Mouse (Mus musculus) embryonic facial prominence, embryonic 12.5 days (tissue): Measurements from ENCODE around the gene Mrto4. TPM values are rescaled to one million over a fixed set of nuclear protein-coding genes. Genes with fewer than 3 reads are reported as not detected.
"Not testable (repeated sequence)": the region's sequence is repeated elsewhere in the genome, so short reads cannot be mapped to it uniquely, and the experiment has no call there.

Experiments
- ATAC-seq: fragments of 200-750 bp; cut with Nextera tagmentation; 2 replicates; pipeline ENCODE4 v1.8.0; 2017; ENCODE audit not compliant: insufficient number of reproducible peaks, insufficient read depth, low FRiP score, low TSS enrichment
- H3K27ac ChIP-seq: fragments of 300-500 bp; sonication (generic); 2 replicates; pipeline ENCODE4 v1.5.1; 2016; ENCODE audit warnings: mild to moderate bottlenecking
- H3K27me3 ChIP-seq: fragments of 300-500 bp; sonication (generic); 2 replicates; pipeline ENCODE4 v1.6.1; 2016; ENCODE audit warnings: mild to moderate bottlenecking, moderate library complexity
- H3K36me3 ChIP-seq: fragments of 300-500 bp; sonication (generic); 2 replicates; pipeline ENCODE4 v1.6.1; 2016; ENCODE audit warnings: mild to moderate bottlenecking
- H3K4me1 ChIP-seq: fragments of 300-500 bp; sonication (generic); 2 replicates; pipeline ENCODE4 v1.6.1; 2016
- H3K4me2 ChIP-seq: fragments of 300-500 bp; sonication (generic); replicated peaks from 2 replicates; pipeline ENCODE4 v1.6.1; 2016; ENCODE audit warnings: mild to moderate bottlenecking, moderate library complexity
- H3K4me3 ChIP-seq: fragments of 300-500 bp; sonication (generic); 2 replicates; pipeline ENCODE4 v1.5.1; 2016; ENCODE audit warnings: mild to moderate bottlenecking
- H3K9ac ChIP-seq: fragments of 300-500 bp; sonication (generic); 2 replicates; pipeline ENCODE4 v1.6.1; 2016; ENCODE audit warnings: mild to moderate bottlenecking, moderate library complexity
- H3K9me3 ChIP-seq: fragments of 300-500 bp; sonication (generic); 2 replicates; pipeline ENCODE4 v1.6.1; 2016; ENCODE audit warnings: mild to moderate bottlenecking, moderate library complexity
- WGBS: fragments of 180-500 bp; shearing (Covaris S2); methylation state at CpG from one replicate; pipeline ENCODE4 v1.1.7; 2016; 5-methylcytosine and 5-hydroxymethylcytosine counted together
- polyA plus RNA-seq: library from polyadenylated mRNA; unstranded; fragments of >200 nt; fragmentation: Nextera tagmentation; extraction: Ambion mirVana; gene quantifications from 2 replicates; pipeline ENCODE4 v1.2.1, GENCODE M21; 2016

The Mrto4 gene
- polyA plus RNA-seq: 125 and 129 TPM in 2 replicates

GRCm38 (mm10) chr4:139351931-139352711, at the start of gene Mrto4, which contains the start of the genes Emc1 and Ubr4:
Mrto4 (minus strand) TSS chr4:139352576.
Emc1 (plus strand) TSS chr4:139352587.
Ubr4 (plus strand) TSS chr4:139352609.
- Histone ChIP-seq H3K9ac (peak within 1 kb of the TSS; percentile 84), H3K27ac (peak within 1 kb of the TSS; percentile 94), H3K4me1 (peaks cover 18% of the 10 kb centered on the region), H3K4me2 (peak within 1 kb of the TSS; percentile 99), H3K4me3 (peak within 1 kb of the TSS; percentile 87), H3K36me3 (peaks cover 55% of the 10 kb centered on the region), H3K9me3 (no peaks in the 10 kb centered on the region), H3K27me3 (no peaks in the 10 kb centered on the region)
- ATAC-seq: peak; percentile 84
- under 1% methylated on average over 63 of the region's 64 CpGs for WGBS

- no peak overlapping the region for H3K4me3 ChIP-seq
- no peak for ATAC-seq
- H3K9ac ChIP-seq: no peak overlapping the region
- H3K4me2 ChIP-seq: no peak overlapping the region
- H3K27me3 ChIP-seq: no peaks in the 10 kb centered on the region
- 38% methylated on average over 5 of the region's 5 CpGs for WGBS
- no peaks in the 10 kb centered on the region for H3K9me3 ChIP-seq
- H3K27ac ChIP-seq: no peak overlapping the region
- peaks cover 80% of the 10 kb centered on the region for H3K36me3 ChIP-seq
- no peaks in the 10 kb centered on the region for H3K4me1 ChIP-seq
These were observed 48.1 kb upstream of the Mrto4 start for GRCm38 (mm10) chr4:139400487-139400886.

DNA sequence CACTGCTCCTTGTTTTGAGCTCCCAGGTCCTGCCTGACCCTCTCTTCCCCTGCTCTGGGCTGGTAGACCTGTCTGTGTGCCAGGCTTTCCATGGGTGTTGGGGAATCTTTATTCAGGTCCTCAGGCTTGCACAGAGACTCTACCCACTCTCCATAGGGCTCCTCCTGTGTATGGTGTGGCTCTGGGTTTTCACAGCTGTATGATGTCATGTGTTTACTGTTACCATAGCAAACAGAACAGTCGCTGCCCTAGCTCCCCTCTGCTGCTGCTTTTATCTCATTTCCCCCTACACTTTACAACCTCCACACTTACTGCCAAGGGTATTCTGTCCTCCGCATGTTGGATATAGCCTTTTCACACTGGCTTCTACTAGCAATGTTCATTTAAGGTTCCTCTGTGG, 43.1 kb upstream of the Mrto4 start:
- Histone ChIP-seq H3K4me3 (no peak overlapping the region), H3K4me2 (no peak overlapping the region), H3K27me3 (no peaks in the 10 kb centered on the region), H3K9ac (no peak overlapping the region), H3K9me3 (no peaks in the 10 kb centered on the region), H3K4me1 (no peaks in the 10 kb centered on the region), H3K36me3 (peaks cover 83% of the 10 kb centered on the region), H3K27ac (no peak overlapping the region)
- 86% methylated on average over 2 of the region's 2 CpGs for WGBS
- no peak for ATAC-seq

DNA sequence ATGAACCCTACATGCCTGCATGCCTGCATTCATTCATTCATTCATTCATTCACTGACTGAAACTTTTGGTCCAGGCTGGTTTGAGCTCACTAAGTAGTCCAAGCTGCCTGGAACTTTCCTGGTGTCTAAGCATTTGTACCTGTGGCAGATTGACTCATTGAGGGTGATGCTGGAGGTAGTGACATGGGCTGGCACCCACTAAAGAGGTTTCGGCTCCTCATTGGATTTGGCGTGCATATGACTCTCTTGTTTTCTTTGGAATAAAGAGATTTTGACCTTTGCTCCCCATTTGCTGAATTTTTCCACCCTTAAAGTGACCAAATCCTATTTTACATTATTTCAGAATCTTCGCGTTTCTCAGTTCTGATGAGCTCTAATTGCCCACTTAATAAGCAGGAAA, 37.2 kb upstream of the Mrto4 start:
- Histone ChIP-seq H3K9ac (no peak overlapping the region), H3K36me3 (peaks cover 50% of the 10 kb centered on the region), H3K4me1 (no peaks in the 10 kb centered on the region), H3K9me3 (no peaks in the 10 kb centered on the region), H3K27me3 (no peaks in the 10 kb centered on the region), H3K4me2 (no peak overlapping the region), H3K4me3 (no peak overlapping the region), H3K27ac (no peak overlapping the region)
- ATAC-seq: no peak
- 57% methylated on average over 4 of the region's 4 CpGs for WGBS

DNA sequence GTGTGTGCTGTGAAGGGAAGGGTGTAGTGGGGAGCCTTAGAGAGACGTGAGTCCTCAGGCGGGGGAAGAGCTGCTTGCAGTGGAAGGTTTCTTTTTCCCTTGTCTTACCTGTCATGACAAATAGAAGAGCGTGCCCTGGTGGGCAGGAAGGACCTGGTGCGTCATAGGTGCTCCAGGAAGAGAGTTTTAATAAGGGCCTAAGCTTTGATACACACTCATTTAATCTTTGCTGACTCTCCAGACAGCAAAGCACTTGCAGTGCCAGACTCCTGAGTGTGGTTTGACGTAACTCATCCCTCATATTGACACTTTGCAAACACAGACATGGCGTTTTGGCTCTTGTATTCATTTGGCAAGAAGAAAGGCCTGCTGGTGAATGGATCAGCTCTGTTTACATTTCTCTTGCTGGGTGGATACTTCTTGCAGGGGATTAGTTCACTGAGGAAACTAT, 34.5 kb upstream of the Mrto4 start:
- 67% methylated on average over 6 of the region's 6 CpGs for WGBS
- ATAC-seq: no peak
- no peak overlapping the region for H3K4me3 ChIP-seq

GRCm38 (mm10) chr4:139385841-139386240, 33.5 kb upstream of the Mrto4 start:
- WGBS: 92% methylated on average over 5 of the region's 5 CpGs

More for the DNA sequence above, 34.5 kb upstream of the Mrto4 start:
- Histone ChIP-seq H3K4me1 (peaks cover 6% of the 10 kb centered on the region), H3K9me3 (no peaks in the 10 kb centered on the region), H3K27me3 (no peaks in the 10 kb centered on the region), H3K36me3 (peaks cover 26% of the 10 kb centered on the region), H3K4me2 (no peak overlapping the region), H3K27ac (no peak overlapping the region), H3K9ac (no peak overlapping the region)

GRCm38 (mm10) chr4:139382231-139382630, 29.9 kb upstream of the Mrto4 start:
- Histone ChIP-seq H3K27me3 (no peaks in the 10 kb centered on the region), H3K4me1 (peaks cover 16% of the 10 kb centered on the region), H3K9me3 (no peaks in the 10 kb centered on the region), H3K9ac (no peak overlapping the region), H3K36me3 (peaks cover 9% of the 10 kb centered on the region), H3K4me2 (peak overlapping the region; percentile 94), H3K4me3 (peak overlapping the region; percentile 15; the same call in 1 of the 2 replicates), H3K27ac (no peak overlapping the region)
- no peak for ATAC-seq
- WGBS: 81% methylated on average over 7 of the region's 7 CpGs

More at GRCm38 (mm10) chr4:139385841-139386240, 33.5 kb upstream of the Mrto4 start:
- not testable (repeated sequence) for H3K4me3 ChIP-seq, H3K9ac ChIP-seq, H3K9me3 ChIP-seq, ATAC-seq, H3K4me2 ChIP-seq, H3K27me3 ChIP-seq, H3K27ac ChIP-seq
- Histone ChIP-seq H3K4me1 (peaks cover 11% of the 10 kb centered on the region), H3K36me3 (peaks cover 16% of the 10 kb centered on the region)

DNA sequence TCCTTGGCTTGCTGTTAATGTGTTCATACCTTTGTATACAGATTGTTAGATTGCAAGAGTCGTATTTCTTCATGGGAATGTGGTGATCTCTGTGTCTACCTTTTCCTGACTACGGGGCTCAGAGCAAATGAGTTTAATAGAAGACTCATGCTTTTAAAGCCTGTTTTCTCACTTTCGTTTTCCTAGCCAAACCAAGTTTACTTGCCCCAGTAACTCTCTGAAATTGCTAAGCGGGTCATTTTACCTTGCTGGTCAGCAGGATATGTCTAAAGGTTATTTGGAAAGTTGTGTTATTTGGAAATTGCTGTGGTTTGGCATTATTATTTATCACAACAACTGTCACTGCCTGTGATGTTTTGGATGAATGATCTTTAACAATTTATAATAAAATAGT, 29.1 kb upstream of the Mrto4 start:
- H3K27ac ChIP-seq: no peak overlapping the region
- ATAC-seq: no peak
- 52% methylated on average over 4 of the region's 4 CpGs for WGBS

GRCm38 (mm10) chr4:139380775-139381451, 28.5 kb upstream of the Mrto4 start:
- peaks cover 16% of the 10 kb centered on the region for H3K4me1 ChIP-seq
- H3K36me3 ChIP-seq: peaks cover 18% of the 10 kb centered on the region
- H3K4me2 ChIP-seq: peak overlapping the region; percentile 94
- peak overlapping the region; percentile 93 for H3K4me3 ChIP-seq
- 4% methylated on average over 43 of the region's 44 CpGs for WGBS
- no peaks in the 10 kb centered on the region for H3K27me3 ChIP-seq
- no peaks in the 10 kb centered on the region for H3K9me3 ChIP-seq
- ATAC-seq: peak; percentile 52
- peak overlapping the region; percentile 79 for H3K9ac ChIP-seq
- peak overlapping the region; percentile 76 for H3K27ac ChIP-seq

More for the DNA sequence above, 29.1 kb upstream of the Mrto4 start:
- H3K9me3 ChIP-seq: no peaks in the 10 kb centered on the region
- H3K9ac ChIP-seq: peak overlapping the region; percentile 79
- peaks cover 14% of the 10 kb centered on the region for H3K36me3 ChIP-seq
- H3K4me1 ChIP-seq: peaks cover 16% of the 10 kb centered on the region
- peak overlapping the region; percentile 93 for H3K4me3 ChIP-seq
- peak overlapping the region; percentile 94 for H3K4me2 ChIP-seq
- H3K27me3 ChIP-seq: no peaks in the 10 kb centered on the region

GRCm38 (mm10) chr4:139380207-139380748, 27.9 kb upstream of the Mrto4 start:
- H3K4me1 ChIP-seq: peaks cover 16% of the 10 kb centered on the region
- H3K27me3 ChIP-seq: no peaks in the 10 kb centered on the region
- H3K9ac ChIP-seq: peak overlapping the region; percentile 81
- H3K27ac ChIP-seq: peak overlapping the region; percentile 86
- peak; percentile 92 for ATAC-seq
- peaks cover 25% of the 10 kb centered on the region for H3K36me3 ChIP-seq
- no peaks in the 10 kb centered on the region for H3K9me3 ChIP-seq
- H3K4me3 ChIP-seq: peak overlapping the region; percentile 93
- H3K4me2 ChIP-seq: peak overlapping the region; percentile 94
- under 1% methylated on average over 51 of the region's 54 CpGs for WGBS

GRCm38 (mm10) chr4:139379719-139380118, 27.3 kb upstream of the Mrto4 start:
- Histone ChIP-seq H3K36me3 (peaks cover 30% of the 10 kb centered on the region), H3K27ac (peak overlapping the region; percentile 86), H3K9me3 (no peaks in the 10 kb centered on the region), H3K4me1 (peaks cover 16% of the 10 kb centered on the region), H3K27me3 (no peaks in the 10 kb centered on the region), H3K9ac (peak overlapping the region; percentile 81), H3K4me2 (peak overlapping the region; percentile 94), H3K4me3 (peak overlapping the region; percentile 93)
- WGBS: 12% methylated on average over 8 of the region's 8 CpGs
- no peak for ATAC-seq
